Mouse (Mus musculus): ENCODE measurements around the gene Pax7. TPM values are rescaled to one million over a fixed set of nuclear protein-coding genes. Genes with fewer than 3 reads are reported as not detected.

Pax7 gene
- total RNA-seq (2022) = not detected

GRCm38 (mm10) chr4:139833036-139833634 is at the start of gene Pax7:
Gene Pax7 (minus strand): TSS chr4:139833528.
- DNase-seq = no peak

GRCm38 (mm10) chr4:139881796-139882195 is 48.5 kb upstream of the Pax7 start:
- no peak for DNase-seq

- no peak for DNase-seq
Observed at GRCm38 (mm10) chr4:139879324-139879723, 46.0 kb upstream of the Pax7 start.

- DNase-seq = no peak
Observed at GRCm38 (mm10) chr4:139878443-139878842, 45.1 kb upstream of the Pax7 start.

GRCm38 (mm10) chr4:139877269-139877668 is 43.9 kb upstream of the Pax7 start:
- peak; percentile 62 for DNase-seq

GRCm38 (mm10) chr4:139872595-139872994 is 39.3 kb upstream of the Pax7 start:
- DNase-seq = no peak

- no peak for DNase-seq
Observed at GRCm38 (mm10) chr4:139871699-139872098, 38.4 kb upstream of the Pax7 start.

- no peak for DNase-seq
Observed at GRCm38 (mm10) chr4:139863218-139863617, 29.9 kb upstream of the Pax7 start.

- peak; percentile 60 for DNase-seq
Observed at GRCm38 (mm10) chr4:139858635-139859176, 25.4 kb upstream of the Pax7 start.

GRCm38 (mm10) chr4:139852219-139853035 is 19.1 kb upstream of the Pax7 start:
- DNase-seq = no peak

GRCm38 (mm10) chr4:139851387-139851786 is 18.1 kb upstream of the Pax7 start:
- no peak for DNase-seq

- no peak for DNase-seq
Observed at GRCm38 (mm10) chr4:139850547-139851170, 17.3 kb upstream of the Pax7 start.

- DNase-seq = no peak
Observed at GRCm38 (mm10) chr4:139843456-139843855, 10.1 kb upstream of the Pax7 start.

GRCm38 (mm10) chr4:139842919-139843318 is 9.6 kb upstream of the Pax7 start:
- DNase-seq = no peak

- DNase-seq = no peak
Observed at GRCm38 (mm10) chr4:139840939-139841500, 7.7 kb upstream of the Pax7 start.

- DNase-seq = no peak
Observed at GRCm38 (mm10) chr4:139840442-139840841, 7.1 kb upstream of the Pax7 start.

- DNase-seq = no peak
Observed at GRCm38 (mm10) chr4:139836681-139837080, 3.4 kb upstream of the Pax7 start.

GRCm38 (mm10) chr4:139836196-139836595 is 2.9 kb upstream of the Pax7 start:
- DNase-seq = no peak

- no peak for DNase-seq
Observed at GRCm38 (mm10) chr4:139833817-139834401, 581 bp upstream of the Pax7 start.

- no peak for DNase-seq
Observed at GRCm38 (mm10) chr4:139832281-139833035, 870 bp downstream of the Pax7 start.

GRCm38 (mm10) chr4:139831501-139832230 is 1.7 kb downstream of the Pax7 start:
- DNase-seq = no peak
